Mouse (Mus musculus) right cerebral cortex, postnatal 4 days (tissue): ENCODE results near the gene Asxl2.
A peak's percentile ranks its signal among the peaks of the same experiment; 100 is the strongest.
"Not testable (repeated sequence)": the region's sequence is repeated elsewhere in the genome, so short reads cannot be mapped to it uniquely, and the experiment has no call there.

ENCODE experiments used
- DNase-seq: peaks from one replicate; pipeline ENCODE4 v3.0.0-alpha.2; 2022

Gene Asxl2

GRCm38 (mm10) chr12:3427891-3428775, 1.5 kb downstream of the Asxl2 start:
- no peak for DNase-seq

- no peak for DNase-seq
Measured at GRCm38 (mm10) chr12:3429681-3430442, 3.2 kb downstream of the Asxl2 start.

GRCm38 (mm10) chr12:3430443-3430753, 3.7 kb downstream of the Asxl2 start:
- DNase-seq: no peak

GRCm38 (mm10) chr12:3430985-3431384, 4.3 kb downstream of the Asxl2 start:
- DNase-seq: no peak

- DNase-seq: no peak
Measured at GRCm38 (mm10) chr12:3433736-3434135, 7.1 kb downstream of the Asxl2 start.

GRCm38 (mm10) chr12:3436446-3436845, 9.8 kb downstream of the Asxl2 start:
- DNase-seq: no peak

- DNase-seq: no peak
Measured at GRCm38 (mm10) chr12:3437815-3438214, 11.2 kb downstream of the Asxl2 start.

GRCm38 (mm10) chr12:3440916-3441315, 14.3 kb downstream of the Asxl2 start:
- DNase-seq: no peak

- DNase-seq: no peak
Measured at GRCm38 (mm10) chr12:3441361-3441760, 14.7 kb downstream of the Asxl2 start.

- no peak for DNase-seq
Measured at GRCm38 (mm10) chr12:3453554-3453953, 26.9 kb downstream of the Asxl2 start.

GRCm38 (mm10) chr12:3463087-3463486, 36.4 kb downstream of the Asxl2 start:
- no peak for DNase-seq

GRCm38 (mm10) chr12:3499662-3500061, 73.0 kb downstream of the Asxl2 start:
- no peak for DNase-seq

GRCm38 (mm10) chr12:3500071-3500470, 73.4 kb downstream of the Asxl2 start:
- no peak for DNase-seq

- no peak for DNase-seq
Measured at GRCm38 (mm10) chr12:3518665-3519297, 92.1 kb downstream of the Asxl2 start.

GRCm38 (mm10) chr12:3521806-3522205, 95.1 kb downstream of the Asxl2 start:
- not testable (repeated sequence) for DNase-seq

GRCm38 (mm10) chr12:3525536-3525935, 98.9 kb downstream of the Asxl2 start:
- no peak for DNase-seq

GRCm38 (mm10) chr12:3535446-3535845, 108.8 kb downstream of the Asxl2 start:
- DNase-seq: not testable (repeated sequence)

- DNase-seq: peak; percentile 61
Measured at GRCm38 (mm10) chr12:3537616-3538015, 111.0 kb downstream of the Asxl2 start.

GRCm38 (mm10) chr12:3538036-3538435, 111.4 kb downstream of the Asxl2 start:
- DNase-seq: no peak

GRCm38 (mm10) chr12:3539605-3540004, 112.9 kb downstream of the Asxl2 start:
- DNase-seq: no peak

GRCm38 (mm10) chr12:3540871-3541270, 114.2 kb downstream of the Asxl2 start:
- no peak for DNase-seq

GRCm38 (mm10) chr12:3545451-3545850, 118.8 kb downstream of the Asxl2 start:
- DNase-seq: no peak

- no peak for DNase-seq
Measured at GRCm38 (mm10) chr12:3546121-3546658, 119.5 kb downstream of the Asxl2 start.
